Mouse (Mus musculus): Measurements from ENCODE around the gene AC134908.4.

DNA sequence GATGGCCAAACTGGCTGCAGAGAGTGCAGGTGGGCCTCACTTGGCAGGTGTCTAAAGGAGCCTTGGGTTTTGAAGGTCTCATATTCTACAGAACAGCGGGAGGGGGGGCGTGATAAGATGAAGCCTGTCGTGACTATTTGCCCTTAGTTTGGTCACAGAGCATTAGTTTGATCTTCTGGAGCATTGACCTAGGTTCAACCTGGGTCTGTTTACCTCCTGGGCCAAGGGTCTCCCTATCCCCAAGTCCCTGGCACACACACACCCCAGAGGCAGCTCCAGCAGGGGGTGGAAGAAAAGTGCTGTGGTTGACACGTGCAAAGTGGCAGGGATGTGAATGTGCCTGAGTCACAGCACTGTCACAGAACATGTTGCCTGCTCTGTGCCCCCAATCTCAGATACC is 15.4 kb upstream of the AC134908.4 start:
- no peak for TF ChIP-seq CTCF (IDR thresholded peaks at IDR 0.05; ENCODE audit: borderline replicate concordance, extremely low read depth, insufficient read depth, insufficient read length)
- TF ChIP-seq POLR2A (IDR thresholded peaks at IDR 0.05; ENCODE audit: borderline replicate concordance, extremely low read depth, insufficient read depth, insufficient read length, poor library complexity, severe bottlenecking) = no peak

All from brain, embryonic 14.5 days (tissue).